11 mouse cellular contexts compared by ENCODE assay signal in the genomic region with DNA sequence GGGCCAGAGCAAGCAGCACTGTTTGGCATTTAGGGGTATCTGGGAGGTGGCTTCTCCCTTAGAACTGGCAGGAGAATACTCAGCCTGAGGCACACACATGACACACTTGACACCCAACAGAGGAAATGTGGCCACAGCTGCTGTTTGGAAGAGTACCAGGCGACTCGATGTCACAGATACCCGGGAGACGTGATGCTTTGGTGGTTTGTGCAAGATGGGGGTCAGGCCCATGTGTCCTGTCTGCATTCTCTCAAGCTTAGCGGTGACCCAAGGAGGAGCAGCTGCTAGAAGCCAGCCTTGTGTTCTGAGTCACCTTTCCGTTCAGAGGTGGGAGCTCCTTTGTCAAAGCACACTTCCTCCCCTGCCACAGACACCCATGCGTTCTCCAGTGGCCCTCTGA. TPM values are rescaled to one million over a fixed set of nuclear protein-coding genes. Genes with fewer than 3 reads are reported as not detected.
DNase-seq lines count a peak whose midpoint lies in the region; ATAC-seq lines count a peak whose summit lies in the region.
"Had no signal": no experiment of that assay in that cellular context is flagged by ENCODE, and none has a peak within 500 bp of the region (broad histone marks: within the 10 kb centered on the region; RNA-seq: fewer than 3 reads in every experiment).

No protein-coding gene starts in this region.

- WGBS in forebrain, embryonic 15.5 days = 65% methylated on average over 7 of the region's 7 CpGs
- WGBS in forebrain, embryonic 13.5 days = 80% methylated on average over 7 of the region's 7 CpGs
- WGBS in midbrain, embryonic 16.5 days = 74% methylated on average over 7 of the region's 7 CpGs
- WGBS in midbrain, embryonic 11.5 days = 77% methylated on average over 7 of the region's 7 CpGs
- WGBS in intestine, embryonic 16.5 days = 63% methylated on average over 7 of the region's 7 CpGs

- H3K27me3 ChIP-seq in forebrain, embryonic 15.5 days = no peaks in the 10 kb centered on the region
- H3K27me3 ChIP-seq in forebrain, embryonic 13.5 days = no peaks in the 10 kb centered on the region
- H3K27me3 ChIP-seq in midbrain, embryonic 16.5 days (ENCODE audit: control insufficient read depth, insufficient read depth, low read depth, low read length) = no peaks in the 10 kb centered on the region
- no peaks in the 10 kb centered on the region for H3K27me3 ChIP-seq in midbrain, embryonic 11.5 days (ENCODE audit: control insufficient read depth, insufficient read depth, low read length)
- no peaks in the 10 kb centered on the region for H3K27me3 ChIP-seq in intestine, embryonic 16.5 days (replicated peaks; ENCODE audit: control insufficient read depth, insufficient read depth, low read length)

- DNase-seq in midbrain, embryonic 11.5 days (ENCODE audit: low spot score, missing footprints) = no peak
- peak; percentile 68 for DNase-seq in lung, postnatal 10 days
- DNase-seq in thymus, postnatal 36 days = peak; percentile 54 to 67
- no peak for DNase-seq in kidney, adult 18-20 months
- DNase-seq: adrenal gland, postnatal 36 days; heart, postnatal 36 days; liver, postnatal 0 days had no signal

- H3K9me3 ChIP-seq in forebrain, embryonic 15.5 days = no peaks in the 10 kb centered on the region
- H3K9me3 ChIP-seq in forebrain, embryonic 13.5 days (replicated peaks) = no peaks in the 10 kb centered on the region
- H3K9me3 ChIP-seq in midbrain, embryonic 16.5 days (replicated peaks; ENCODE audit: control insufficient read depth, low read length, poor library complexity, severe bottlenecking) = no peaks in the 10 kb centered on the region
- no peaks in the 10 kb centered on the region for H3K9me3 ChIP-seq in midbrain, embryonic 11.5 days (ENCODE audit: control insufficient read depth, low read length)
- no peaks in the 10 kb centered on the region for H3K9me3 ChIP-seq in intestine, embryonic 16.5 days (ENCODE audit: control insufficient read depth, low read length)

- H3K9ac ChIP-seq in forebrain, embryonic 15.5 days (replicated peaks) = no peak overlapping the region
- no peak overlapping the region for H3K9ac ChIP-seq in forebrain, embryonic 13.5 days
- H3K9ac ChIP-seq in midbrain, embryonic 16.5 days (ENCODE audit: low read depth, low read length) = 0 out of 2 replicates have a peak overlapping the region, but pooled peaks have one; percentile 10
- H3K9ac ChIP-seq in midbrain, embryonic 11.5 days (ENCODE audit: low read length) = no peak overlapping the region
- no peak overlapping the region for H3K9ac ChIP-seq in intestine, embryonic 16.5 days (ENCODE audit: low read depth, low read length)
- H3K9ac ChIP-seq: liver, postnatal 0 days had no signal

- no peaks in the 10 kb centered on the region for H3K36me3 ChIP-seq in forebrain, embryonic 15.5 days
- H3K36me3 ChIP-seq in forebrain, embryonic 13.5 days (ENCODE audit: poor library complexity, severe bottlenecking) = no peaks in the 10 kb centered on the region
- H3K36me3 ChIP-seq in midbrain, embryonic 16.5 days (ENCODE audit: control insufficient read depth, insufficient read depth, low read length) = no peaks in the 10 kb centered on the region
- H3K36me3 ChIP-seq in midbrain, embryonic 11.5 days (ENCODE audit: control insufficient read depth, insufficient read depth, low read length) = no peaks in the 10 kb centered on the region
- no peaks in the 10 kb centered on the region for H3K36me3 ChIP-seq in intestine, embryonic 16.5 days (ENCODE audit: control insufficient read depth, insufficient read depth, low read length)

- no peak overlapping the region for H3K4me3 ChIP-seq in forebrain, embryonic 15.5 days
- H3K4me3 ChIP-seq in forebrain, embryonic 13.5 days = no peak overlapping the region
- H3K4me3 ChIP-seq in midbrain, embryonic 16.5 days (ENCODE audit: low read depth, low read length) = no peak overlapping the region
- no peak overlapping the region for H3K4me3 ChIP-seq in midbrain, embryonic 11.5 days (ENCODE audit: low read depth, low read length)
- no peak overlapping the region for H3K4me3 ChIP-seq in intestine, embryonic 16.5 days (ENCODE audit: low read length)

- ATAC-seq in forebrain, embryonic 15.5 days (replicated peaks) = peak; percentile 29; the same call in 1 of the 2 replicates
- ATAC-seq in forebrain, embryonic 13.5 days = no peak
- ATAC-seq in midbrain, embryonic 16.5 days = 0 out of 2 replicates have a peak, but pooled peaks have one; percentile 8
- ATAC-seq in midbrain, embryonic 11.5 days (ENCODE audit: low FRiP score) = no peak
- ATAC-seq in intestine, embryonic 16.5 days = no peak
- ATAC-seq: liver, postnatal 0 days had no signal

- H3K4me2 ChIP-seq in forebrain, embryonic 15.5 days (replicated peaks) = no peak overlapping the region
- no peak overlapping the region for H3K4me2 ChIP-seq in forebrain, embryonic 13.5 days
- no peak overlapping the region for H3K4me2 ChIP-seq in midbrain, embryonic 16.5 days (ENCODE audit: low read length)
- H3K4me2 ChIP-seq in midbrain, embryonic 11.5 days = no peak overlapping the region
- no peak overlapping the region for H3K4me2 ChIP-seq in intestine, embryonic 16.5 days (ENCODE audit: low read depth, low read length)

- H3K4me1 ChIP-seq in forebrain, embryonic 15.5 days = peaks cover 7% of the 10 kb centered on the region; the same call in 1 of the 2 replicates
- no peaks in the 10 kb centered on the region for H3K4me1 ChIP-seq in forebrain, embryonic 13.5 days
- H3K4me1 ChIP-seq in midbrain, embryonic 16.5 days (ENCODE audit: control insufficient read depth, insufficient read depth, low read length) = no peaks in the 10 kb centered on the region
- H3K4me1 ChIP-seq in midbrain, embryonic 11.5 days (ENCODE audit: control insufficient read depth, insufficient read depth, low read length) = no peaks in the 10 kb centered on the region
- peaks cover 25% of the 10 kb centered on the region for H3K4me1 ChIP-seq in intestine, embryonic 16.5 days (ENCODE audit: control insufficient read depth, insufficient read depth, low read length)

- no peak overlapping the region for H3K27ac ChIP-seq in forebrain, embryonic 15.5 days (replicated peaks)
- no peak overlapping the region for H3K27ac ChIP-seq in forebrain, embryonic 13.5 days
- H3K27ac ChIP-seq in midbrain, embryonic 16.5 days (ENCODE audit: low read length) = no peak overlapping the region
- H3K27ac ChIP-seq in midbrain, embryonic 11.5 days (ENCODE audit: low read depth, low read length) = no peak overlapping the region
- no peak overlapping the region for H3K27ac ChIP-seq in intestine, embryonic 16.5 days (ENCODE audit: low read length)

RNA-seq across cellular contexts. Expression of a gene that starts 12.4 kb away (rescaled TPM):
- polyA plus RNA-seq in forebrain, embryonic 15.5 days (2015; fragmentation: Nextera tagmentation; extraction: Ambion mirVana) = 1.3 and 1.7 TPM in 2 replicates
- polyA plus RNA-seq in forebrain, embryonic 13.5 days (2015; fragmentation: Nextera tagmentation; extraction: Ambion mirVana) = 2.0 TPM in 2 replicates
- polyA plus RNA-seq in midbrain, embryonic 16.5 days (2015; fragmentation: Nextera tagmentation; extraction: Ambion mirVana) = 1.6 and 2.8 TPM in 2 replicates
- 3.3 and 4.8 TPM in 2 replicates for polyA plus RNA-seq in midbrain, embryonic 11.5 days (2014; fragmentation: Nextera tagmentation; extraction: Ambion mirVana)
- 10.1 and 10.3 TPM in 2 replicates for polyA plus RNA-seq in intestine, embryonic 16.5 days (2015; fragmentation: Nextera tagmentation; extraction: Ambion mirVana)

Comparison
In these comparisons a context has a peak if more than half of its experiments do, and no peak if none do; other contexts are left out.
1. ATAC-seq: peak in forebrain, embryonic 15.5 days (single experiment) and midbrain, embryonic 16.5 days (single experiment); none in forebrain, embryonic 13.5 days (single experiment), midbrain, embryonic 11.5 days (single experiment) and intestine, embryonic 16.5 days (single experiment).
2. DNase-seq: peak in lung, postnatal 10 days (single experiment) and thymus, postnatal 36 days (2 of 2); none in midbrain, embryonic 11.5 days (single experiment) and kidney, adult 18-20 months (single experiment).